ENCODE assay signal across 33 mouse cellular contexts in the genomic region with DNA sequence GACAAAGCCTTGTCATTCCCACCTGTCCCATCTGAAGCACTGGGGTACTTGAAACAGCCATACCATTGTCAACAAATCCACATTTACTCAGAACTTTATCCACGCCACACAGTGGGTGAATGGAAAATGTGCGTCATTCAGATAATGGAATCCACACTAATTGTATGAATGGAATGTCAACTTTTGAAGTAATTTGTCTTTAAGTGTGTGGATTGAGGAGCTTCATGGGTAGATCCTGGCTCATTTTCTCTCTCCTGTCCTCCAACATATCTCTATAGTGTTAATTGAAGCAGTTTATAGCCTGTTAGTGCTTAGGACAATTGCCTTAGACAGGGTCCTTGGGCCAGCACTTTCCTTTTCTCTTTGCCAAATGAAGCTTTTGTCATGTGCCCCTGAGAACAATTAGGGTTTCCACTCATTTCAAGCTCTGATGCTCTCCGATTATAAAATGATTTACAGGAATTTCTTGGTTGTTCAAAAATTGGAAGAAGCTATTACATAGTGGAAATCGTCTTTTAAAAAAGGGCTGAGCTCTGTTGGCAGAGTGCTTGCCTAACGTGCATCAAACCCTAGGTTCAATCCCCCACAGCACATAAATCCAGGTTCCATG.
"Had no signal": no experiment of that assay in that cellular context is flagged by ENCODE, and none has a peak within 500 bp of the region (broad histone marks: within the 10 kb centered on the region; RNA-seq: fewer than 3 reads in every experiment).

No protein-coding gene starts in this region.

- DNase-seq: heart, postnatal 10 days; heart, postnatal 14 days; heart, postnatal 36 days; heart, postnatal 4 days; kidney, adult 11 months; kidney, adult 18-20 months; kidney, adult 8-10 months; kidney, adult 9 months; kidney, postnatal 10 days; kidney, postnatal 14 days; kidney, postnatal 25 days; kidney, postnatal 36 days; kidney, postnatal 4 days; layer of hippocampus, adult 9-11 months had no signal

- H3K4me2 ChIP-seq: heart, embryonic 11.5 days; heart, embryonic 12.5 days; heart, embryonic 13.5 days; heart, embryonic 15.5 days; hindbrain, embryonic 12.5 days; hindbrain, embryonic 13.5 days; hindbrain, embryonic 14.5 days; hindbrain, embryonic 15.5 days; intestine, embryonic 15.5 days; kidney, embryonic 15.5 days had no signal

- H3K4me3 ChIP-seq: heart, embryonic 10.5 days; heart, embryonic 12.5 days; heart, embryonic 13.5 days; heart, embryonic 15.5 days; hindbrain, embryonic 10.5 days; hindbrain, embryonic 12.5 days; hindbrain, embryonic 13.5 days; hindbrain, embryonic 15.5 days; intestine, embryonic 15.5 days; kidney, embryonic 15.5 days; layer of hippocampus, adult 2 months; left cerebral cortex, adult 2 months had no signal

- H3K4me1 ChIP-seq: heart, embryonic 15.5 days; hindbrain, embryonic 12.5 days; hindbrain, embryonic 13.5 days; hindbrain, embryonic 15.5 days; intestine, embryonic 15.5 days; kidney, embryonic 15.5 days had no signal

- H3K36me3 ChIP-seq: heart, embryonic 10.5 days; heart, embryonic 12.5 days; heart, embryonic 13.5 days; heart, embryonic 15.5 days; hindbrain, embryonic 10.5 days; hindbrain, embryonic 12.5 days; hindbrain, embryonic 13.5 days; hindbrain, embryonic 15.5 days; intestine, embryonic 15.5 days; kidney, embryonic 15.5 days had no signal

- H3K9ac ChIP-seq: heart, embryonic 12.5 days; heart, embryonic 13.5 days; heart, embryonic 15.5 days; hindbrain, embryonic 12.5 days; hindbrain, embryonic 13.5 days; hindbrain, embryonic 14.5 days; hindbrain, embryonic 15.5 days; intestine, embryonic 15.5 days; kidney, embryonic 15.5 days had no signal

- H3K27ac ChIP-seq: heart, embryonic 10.5 days; heart, embryonic 13.5 days; heart, embryonic 15.5 days; hindbrain, embryonic 10.5 days; hindbrain, embryonic 12.5 days; hindbrain, embryonic 13.5 days; hindbrain, embryonic 14.5 days; hindbrain, embryonic 15.5 days; hindbrain, postnatal 0 days; intestine, embryonic 15.5 days; kidney, embryonic 15.5 days; kidney, postnatal 0 days; layer of hippocampus, adult 2 months; left cerebral cortex, adult 2 months had no signal

- ATAC-seq: hindbrain, embryonic 16.5 days; hindbrain, postnatal 0 days; inflammation-experienced regulatory T-cells, adult 6 months; intestine, embryonic 15.5 days; intestine, embryonic 16.5 days had no signal

- H3K27me3 ChIP-seq: heart, embryonic 12.5 days; heart, embryonic 13.5 days; heart, embryonic 15.5 days; hindbrain, embryonic 12.5 days; hindbrain, embryonic 13.5 days; hindbrain, embryonic 15.5 days; intestine, embryonic 15.5 days; kidney, embryonic 15.5 days had no signal

- H3K9me3 ChIP-seq: heart, embryonic 10.5 days; heart, embryonic 12.5 days; heart, embryonic 13.5 days; heart, embryonic 15.5 days; hindbrain, embryonic 10.5 days; hindbrain, embryonic 12.5 days; hindbrain, embryonic 13.5 days; hindbrain, embryonic 15.5 days; intestine, embryonic 15.5 days; kidney, embryonic 15.5 days had no signal
